Mouse (Mus musculus): ENCODE measurements around the gene Spon1.

- TF ChIP-seq POLR2A (IDR thresholded peaks at IDR 0.05; ENCODE audit: borderline replicate concordance, insufficient read depth, low read length) (peak; percentile 24; the same call in 1 of the 2 replicates), CTCF (IDR thresholded peaks at IDR 0.05; ENCODE audit: borderline replicate concordance, insufficient read depth, low read depth, low read length) (peak; percentile 77)
Observed at GRCm38 (mm10) chr7:114020704-114021093, 254.9 kb downstream of the Spon1 start.

Measured in cerebellum, adult 2 months (tissue).